Mouse (Mus musculus) 416B (cell line): ENCODE data around the gene Ltn1.
A peak's percentile ranks its signal among the peaks of the same experiment; 100 is the strongest.

Source experiments
- DNase-seq: peaks from one replicate; pipeline ENCODE4 v3.0.0; 2011; ENCODE audit warnings: low read depth

Gene Ltn1

DNA sequence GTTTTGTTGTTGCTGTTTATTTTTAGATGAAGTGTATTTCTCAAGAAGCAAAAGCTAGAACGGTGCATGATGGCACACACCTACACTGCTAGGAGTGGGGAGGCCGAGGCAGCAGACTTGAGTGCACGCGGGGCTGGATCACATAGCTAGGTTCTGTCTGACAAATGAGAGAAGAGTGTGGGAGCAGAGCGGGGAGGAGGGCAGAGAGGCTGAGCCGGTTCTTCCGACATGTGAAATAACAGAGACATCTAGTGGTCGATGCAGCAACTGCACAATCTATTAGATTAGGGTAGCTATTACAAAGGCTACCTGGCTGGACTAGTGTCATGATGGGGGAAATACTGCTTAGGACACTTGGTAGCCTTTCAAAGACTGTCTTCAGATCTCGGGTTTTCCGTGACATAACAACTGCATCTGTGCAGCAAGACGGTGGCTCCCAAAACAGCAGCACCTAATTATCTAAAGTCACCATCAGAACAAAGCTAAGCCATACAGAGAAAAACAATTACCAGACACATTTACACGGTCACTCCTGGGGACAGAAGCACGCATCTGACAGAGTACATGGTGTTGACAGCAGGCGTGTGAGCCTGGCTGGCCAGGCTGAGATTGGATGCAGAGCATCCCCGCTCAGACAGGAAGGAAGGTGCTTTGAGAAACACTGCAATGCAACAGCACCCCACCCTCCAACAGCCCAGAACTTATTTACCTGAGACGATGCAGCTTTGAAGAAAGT is 38.4 kb downstream of the Ltn1 start:
- peak; percentile 70 for DNase-seq

GRCm38 (mm10) chr16:87387444-87387977 is 44.9 kb downstream of the Ltn1 start:
- DNase-seq, result peak; percentile 82

DNA sequence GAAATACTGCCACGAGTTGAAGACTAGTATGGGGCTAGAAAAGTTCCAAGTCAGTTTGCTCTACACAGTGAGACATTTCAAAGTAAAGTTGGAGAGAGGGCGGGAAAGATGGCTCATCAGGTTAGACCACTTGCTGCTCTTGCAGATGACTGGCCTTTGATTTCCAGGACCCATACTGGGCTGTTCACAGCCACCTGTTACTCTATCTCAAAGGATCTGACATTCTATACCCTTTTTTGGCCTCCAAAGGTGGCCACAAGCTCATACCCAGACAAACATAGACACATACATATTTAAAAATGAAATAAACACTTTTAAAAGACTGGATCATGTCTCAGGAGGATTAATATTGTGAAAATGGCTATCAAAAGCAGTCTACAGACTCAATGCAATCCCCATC is 48.0 kb downstream of the Ltn1 start:
- DNase-seq, result no peak

GRCm38 (mm10) chr16:87382996-87383395 is 49.4 kb downstream of the Ltn1 start:
- DNase-seq, result no peak

- no peak for DNase-seq
Observed at GRCm38 (mm10) chr16:87366445-87366844, 66.0 kb downstream of the Ltn1 start.

DNA sequence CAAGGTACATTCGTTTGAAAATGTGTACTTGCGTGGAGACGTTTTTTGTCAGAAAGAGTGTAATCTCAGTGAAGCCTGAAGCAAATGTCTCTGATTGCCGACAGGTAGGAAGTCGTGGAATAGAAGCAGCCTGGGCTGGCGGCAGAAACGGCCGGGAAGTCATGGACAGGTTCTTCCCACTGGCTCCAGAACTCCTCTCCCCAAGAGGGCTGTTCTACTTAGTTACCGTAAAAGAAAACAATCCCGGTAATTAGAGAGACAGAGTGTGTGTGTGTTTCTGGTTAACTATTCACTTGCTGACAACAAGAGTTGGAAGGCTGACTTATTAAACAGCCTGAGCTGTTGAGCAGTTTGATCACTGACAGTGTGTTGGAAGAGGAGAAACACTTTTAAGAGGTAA is 66.4 kb downstream of the Ltn1 start:
- DNase-seq, result no peak

- no peak for DNase-seq
Observed at GRCm38 (mm10) chr16:87364231-87364630, 68.2 kb downstream of the Ltn1 start.

DNA sequence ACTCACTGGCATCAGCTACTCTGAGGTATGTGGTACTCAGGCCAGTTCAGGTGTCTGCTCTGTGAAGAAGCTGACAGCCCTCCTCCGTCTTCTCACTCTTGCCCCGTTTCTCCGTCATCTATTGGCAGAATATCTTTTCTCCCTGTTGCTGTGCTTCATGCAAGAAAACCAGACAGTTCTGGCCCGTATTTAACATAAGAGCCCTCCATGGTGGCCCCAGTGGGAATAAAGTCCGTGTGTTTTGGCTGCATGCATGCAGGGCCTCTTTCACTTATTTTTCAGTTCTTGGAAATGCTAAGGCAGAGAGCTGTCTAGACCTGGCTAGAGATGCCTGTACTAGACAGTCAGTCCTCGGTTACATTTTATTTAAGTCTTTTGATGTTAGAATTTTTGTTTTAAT is 72.3 kb downstream of the Ltn1 start:
- no peak for DNase-seq

- DNase-seq, result no peak
Observed at GRCm38 (mm10) chr16:87354748-87355147, 77.7 kb downstream of the Ltn1 start.

GRCm38 (mm10) chr16:87354075-87354583 is 78.3 kb downstream of the Ltn1 start, which contains the start of gene N6amt1:
Gene N6amt1 (plus strand): TSS chr16:87354185.
- DNase-seq, result peak; percentile 98

DNA sequence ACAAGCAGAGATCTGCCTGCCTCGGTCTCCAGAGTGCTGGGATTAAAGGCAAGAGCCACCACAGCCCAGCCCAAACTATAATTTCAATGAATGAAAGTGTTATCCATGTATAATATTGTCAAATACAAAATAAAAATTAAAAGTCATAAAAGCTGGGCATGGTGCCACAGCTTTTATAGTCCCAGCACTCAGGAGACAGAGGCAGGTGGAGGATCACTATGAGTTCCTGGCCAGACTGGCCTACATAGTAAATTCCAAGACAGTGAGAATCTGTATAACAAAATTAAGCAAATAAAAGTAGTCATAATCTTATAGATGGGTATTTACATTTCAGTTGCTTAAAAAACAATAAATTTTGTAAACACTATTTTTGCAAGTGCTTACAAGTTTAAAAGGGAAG is 78.8 kb downstream of the Ltn1 start:
- DNase-seq, result no peak

DNA sequence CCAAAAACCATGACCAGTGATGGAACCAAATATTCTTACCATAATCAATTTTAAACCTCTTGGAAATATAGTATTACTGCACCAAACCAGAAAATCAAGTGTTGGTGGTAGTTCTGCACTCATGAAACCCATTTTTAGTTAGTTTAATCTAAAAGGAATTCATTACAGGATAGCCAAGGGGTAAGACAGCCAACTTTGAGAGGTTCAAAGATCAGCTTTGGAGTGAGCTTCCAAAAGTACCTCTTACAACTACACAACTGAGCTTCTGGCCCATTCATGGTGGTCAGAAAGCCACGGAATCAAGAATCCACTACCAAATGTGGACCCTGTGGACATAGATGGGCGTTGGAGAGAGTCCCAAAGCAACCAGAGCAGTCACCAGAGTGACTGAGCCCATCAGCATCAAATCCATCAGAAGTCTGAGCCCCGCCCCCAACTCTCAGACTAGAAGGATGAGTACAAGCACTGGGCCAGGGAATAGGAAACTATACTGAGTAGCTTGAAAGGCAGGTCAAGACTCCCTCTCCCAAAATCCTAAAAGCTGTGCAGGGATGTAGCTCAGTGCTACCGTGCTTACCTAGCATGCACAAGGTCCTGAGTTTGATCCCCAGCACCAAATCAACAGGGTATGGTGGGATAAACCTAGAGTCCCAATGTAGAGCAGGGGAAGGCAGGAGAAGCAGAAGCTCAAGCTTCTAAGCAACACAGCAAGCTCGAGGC is 80.9 kb downstream of the Ltn1 start:
- DNase-seq, result no peak

DNA sequence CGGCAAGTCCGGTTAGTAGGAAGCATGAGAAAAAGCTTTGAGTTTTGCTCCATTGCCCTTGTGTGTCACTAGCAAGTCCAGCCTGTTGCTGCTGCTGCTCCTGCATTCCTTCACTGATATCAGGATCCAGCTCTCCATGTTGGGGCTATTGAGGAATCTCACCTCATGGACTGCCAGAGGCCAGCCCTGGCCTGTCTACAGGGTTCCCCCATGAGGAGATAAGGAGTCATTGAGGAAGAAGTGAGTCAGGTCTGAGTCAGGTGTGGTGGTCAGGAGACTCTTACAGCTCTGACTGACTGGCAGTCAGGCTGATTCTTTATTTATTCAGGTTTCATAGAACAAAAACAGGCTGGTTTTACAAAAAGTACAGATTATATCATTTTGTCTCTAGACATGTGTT is 84.3 kb downstream of the Ltn1 start:
- peak; percentile 75 for DNase-seq

GRCm38 (mm10) chr16:87341043-87341572 is 91.3 kb downstream of the Ltn1 start:
- DNase-seq, result no peak

DNA sequence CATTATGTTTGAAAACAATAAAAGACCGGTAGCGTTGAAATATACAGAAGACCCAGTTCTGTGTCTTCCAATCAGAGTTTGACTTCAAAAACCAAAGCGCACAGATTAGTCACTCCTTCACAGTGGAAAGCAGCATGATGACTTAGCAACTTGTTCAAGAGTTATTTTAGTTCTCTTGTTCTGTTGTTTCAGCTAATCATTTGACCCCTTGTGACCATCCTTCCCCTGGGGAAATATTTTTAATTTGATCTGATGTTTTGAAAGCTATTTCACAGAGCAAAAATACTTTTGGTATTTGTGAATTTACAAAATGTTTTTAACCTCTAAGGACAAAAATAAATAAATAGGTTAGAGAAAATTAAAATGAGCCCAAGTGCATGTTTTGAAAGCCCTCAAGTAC is 97.7 kb downstream of the Ltn1 start:
- DNase-seq, result no peak

DNA sequence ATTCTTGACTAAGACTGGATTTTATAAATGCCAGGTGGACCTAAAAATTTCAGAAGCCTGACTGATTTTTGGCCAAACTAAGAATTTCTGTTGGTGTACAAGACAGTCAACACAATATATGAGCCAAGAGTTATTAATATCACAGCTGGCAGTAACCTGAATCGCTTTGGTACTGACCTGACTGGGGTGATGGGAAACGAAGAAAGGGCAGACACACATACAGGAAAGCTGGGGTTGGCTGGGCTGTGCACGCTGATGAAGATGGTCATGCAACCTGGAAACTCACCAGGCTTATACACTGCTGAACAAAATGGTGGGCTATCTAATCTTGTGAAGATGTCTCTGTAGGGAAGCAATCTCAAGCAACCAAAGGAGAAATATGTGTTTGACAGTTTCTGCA is 102.4 kb downstream of the Ltn1 start:
- DNase-seq, result no peak
